Mouse (Mus musculus) lung, embryonic 15.5 days (tissue): Measurements from ENCODE around the gene Gm49378. TPM values are rescaled to one million over a fixed set of nuclear protein-coding genes. Genes with fewer than 3 reads are reported as not detected.

Experiments used
- ATAC-seq: fragments of 200-750 bp; cut with Nextera tagmentation; 2 replicates; pipeline ENCODE4 v1.8.0; 2017; ENCODE audit warnings: moderate number of reproducible peaks, borderline replicate concordance; ENCODE audit not compliant: low FRiP score, low TSS enrichment; ENCODE audit errors: extremely low read depth
- H3K27ac ChIP-seq: fragments of 300-500 bp; sonication (generic); 2 replicates; pipeline ENCODE4 v1.5.1; 2015; ENCODE audit warnings: moderate library complexity, mild to moderate bottlenecking, inconsistent platforms
- H3K27me3 ChIP-seq: fragments of 300-500 bp; sonication (generic); 2 replicates; pipeline ENCODE4 v1.6.1; 2015; ENCODE audit warnings: inconsistent platforms
- H3K36me3 ChIP-seq: fragments of 300-500 bp; sonication (generic); 2 replicates; pipeline ENCODE4 v1.6.1; 2015; ENCODE audit warnings: inconsistent platforms
- H3K4me1 ChIP-seq: fragments of 300-500 bp; sonication (generic); 2 replicates; pipeline ENCODE4 v1.6.1; 2015; ENCODE audit warnings: inconsistent platforms
- H3K4me2 ChIP-seq: fragments of 300-500 bp; sonication (generic); 2 replicates; pipeline ENCODE4 v1.6.1; 2015; ENCODE audit warnings: inconsistent platforms, mild to moderate bottlenecking, moderate library complexity
- H3K4me3 ChIP-seq: fragments of 300-500 bp; sonication (generic); 2 replicates; pipeline ENCODE4 v1.5.1; 2015; ENCODE audit warnings: mild to moderate bottlenecking, inconsistent platforms
- H3K9ac ChIP-seq: fragments of 300-500 bp; sonication (generic); 2 replicates; pipeline ENCODE4 v1.6.1; 2015; ENCODE audit warnings: inconsistent platforms
- H3K9me3 ChIP-seq: fragments of 300-500 bp; sonication (generic); 2 replicates; pipeline ENCODE4 v1.6.1; 2016; ENCODE audit warnings: inconsistent platforms
- WGBS: fragments of 180-500 bp; shearing (Covaris S2); methylation state at CpG from one replicate; pipeline ENCODE4 v1.1.7; 2015; 5-methylcytosine and 5-hydroxymethylcytosine counted together
- polyA plus RNA-seq: library from polyadenylated mRNA; unstranded; fragments of >200 nt; fragmentation: Nextera tagmentation; extraction: Ambion mirVana; gene quantifications from 2 replicates; pipeline ENCODE4 v1.2.1, GENCODE M21; 2015

The Gm49378 gene
- polyA plus RNA-seq: 0.44 and 2.0 TPM in 2 replicates

DNA sequence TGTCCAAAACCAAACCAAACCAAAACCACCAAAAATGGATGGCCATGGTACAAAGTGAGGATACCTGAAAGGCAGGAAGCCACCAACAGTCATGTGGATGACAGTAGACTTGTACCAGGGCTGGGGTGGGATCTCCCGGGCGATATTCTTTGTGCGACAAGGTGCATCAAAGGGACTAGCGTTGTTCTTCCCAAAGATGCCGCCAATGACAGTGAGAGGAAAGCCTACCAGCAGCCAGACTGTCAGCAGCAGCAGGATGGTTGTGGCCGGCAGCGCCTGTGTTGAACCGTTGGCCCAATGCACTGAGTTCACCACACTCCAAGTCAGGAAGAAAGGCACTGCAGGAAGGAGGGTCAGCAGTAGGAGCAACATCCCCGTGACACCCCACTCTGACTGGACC lies at the start of gene Gm49378:
Gm49378 (minus strand) TSS at position 101 of the 400 bp plus-strand sequence.
- H3K4me3 ChIP-seq: no peak within 1 kb of the TSS
- H3K4me2 ChIP-seq: no peak within 1 kb of the TSS
- no peaks in the 10 kb centered on the region for H3K27me3 ChIP-seq
- H3K36me3 ChIP-seq: peaks cover 58% of the 10 kb centered on the region
- no peak within 1 kb of the TSS for H3K27ac ChIP-seq
- H3K9ac ChIP-seq: no peak within 1 kb of the TSS
- peaks cover 21% of the 10 kb centered on the region for H3K4me1 ChIP-seq
- no peaks in the 10 kb centered on the region for H3K9me3 ChIP-seq
- 86% methylated on average over 9 of the region's 9 CpGs for WGBS
- no peak for ATAC-seq

DNA sequence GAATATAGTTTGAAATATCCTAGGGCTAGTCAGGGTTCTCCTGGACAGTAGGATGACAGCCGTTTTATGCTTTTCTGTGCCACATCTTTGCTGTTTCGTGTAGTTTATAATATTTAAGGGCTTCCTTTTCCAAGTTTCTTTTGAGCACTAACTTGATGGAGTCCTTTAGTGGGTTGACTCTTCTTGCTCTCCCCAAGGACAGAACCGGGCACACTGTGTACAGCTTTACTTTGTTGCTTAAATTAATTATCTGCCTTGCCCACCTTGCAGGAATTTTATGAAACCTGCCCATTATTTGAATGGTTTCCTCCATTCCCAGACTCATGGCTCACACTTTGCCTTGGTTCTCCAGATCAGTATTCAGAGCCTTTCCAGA lies 44.4 kb upstream of the Gm49378 start:
- no peaks in the 10 kb centered on the region for H3K9me3 ChIP-seq
- peak overlapping the region; percentile 91 for H3K27ac ChIP-seq
- peak overlapping the region; percentile 81 for H3K9ac ChIP-seq
- H3K4me3 ChIP-seq: peak overlapping the region; percentile 85
- no peak for ATAC-seq
- H3K4me2 ChIP-seq: peak overlapping the region; percentile 81
- H3K36me3 ChIP-seq: peaks cover 34% of the 10 kb centered on the region
- 14% methylated on average over 3 of the region's 3 CpGs for WGBS
- H3K4me1 ChIP-seq: peaks cover 16% of the 10 kb centered on the region
- no peaks in the 10 kb centered on the region for H3K27me3 ChIP-seq

DNA sequence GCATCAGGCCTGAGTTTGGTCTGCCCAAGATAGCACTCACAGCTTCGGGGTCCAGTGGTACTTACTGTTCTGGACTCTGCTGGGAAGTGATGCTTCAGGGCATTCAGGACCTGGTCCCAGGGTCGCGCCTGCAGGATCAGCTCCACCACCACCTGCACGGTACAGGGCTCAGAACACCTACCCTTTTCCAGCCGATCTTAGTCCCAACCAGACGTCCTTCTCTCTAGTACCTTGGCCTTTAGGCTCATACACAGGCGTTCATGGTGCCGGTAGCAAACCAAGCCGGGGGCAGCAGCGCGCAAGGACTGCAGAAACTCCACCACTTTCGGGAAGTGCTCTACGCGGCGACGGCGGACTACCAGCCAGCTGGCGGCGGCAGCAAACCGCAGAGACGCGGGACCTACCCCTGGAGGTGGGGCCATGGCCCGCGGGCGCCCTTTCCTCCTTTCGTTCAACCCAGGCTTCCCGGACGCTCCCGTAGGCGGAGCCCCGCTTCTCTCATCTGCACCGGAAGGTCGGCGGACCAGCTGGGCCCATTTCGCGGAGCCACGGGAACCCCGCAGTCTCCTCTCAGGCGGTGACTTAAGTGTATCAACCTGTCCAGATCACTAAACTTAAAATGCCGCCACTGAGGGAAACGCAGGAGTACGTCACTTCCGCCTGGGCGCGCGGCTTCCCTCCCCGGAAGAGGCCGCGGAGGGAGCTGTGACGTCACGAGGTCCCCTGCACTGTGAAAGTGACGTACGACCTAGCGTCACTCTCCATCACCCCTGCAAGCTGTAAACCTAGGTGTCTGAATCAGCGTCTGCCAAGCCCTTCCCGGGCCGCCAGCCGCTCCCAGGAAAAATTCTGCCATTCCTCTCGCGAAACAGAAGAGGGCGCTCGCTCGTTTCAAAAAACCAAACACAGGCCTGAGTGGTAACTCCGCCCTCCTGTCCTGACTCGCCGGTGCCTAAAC lies 43.7 kb upstream of the Gm49378 start, which contains the start of gene Tinf2:
Tinf2 (minus strand) TSS at position 661 of the 958 bp plus-strand sequence.
- Histone ChIP-seq H3K27ac (peak within 1 kb of the TSS; percentile 91), H3K9me3 (no peaks in the 10 kb centered on the region), H3K27me3 (no peaks in the 10 kb centered on the region), H3K4me2 (peak within 1 kb of the TSS; percentile 81), H3K9ac (peak within 1 kb of the TSS; percentile 81), H3K4me1 (peaks cover 16% of the 10 kb centered on the region), H3K36me3 (peaks cover 40% of the 10 kb centered on the region), H3K4me3 (peak within 1 kb of the TSS; percentile 85)
- ATAC-seq: peak; percentile 96
- under 1% methylated on average over 61 of the region's 66 CpGs for WGBS

DNA sequence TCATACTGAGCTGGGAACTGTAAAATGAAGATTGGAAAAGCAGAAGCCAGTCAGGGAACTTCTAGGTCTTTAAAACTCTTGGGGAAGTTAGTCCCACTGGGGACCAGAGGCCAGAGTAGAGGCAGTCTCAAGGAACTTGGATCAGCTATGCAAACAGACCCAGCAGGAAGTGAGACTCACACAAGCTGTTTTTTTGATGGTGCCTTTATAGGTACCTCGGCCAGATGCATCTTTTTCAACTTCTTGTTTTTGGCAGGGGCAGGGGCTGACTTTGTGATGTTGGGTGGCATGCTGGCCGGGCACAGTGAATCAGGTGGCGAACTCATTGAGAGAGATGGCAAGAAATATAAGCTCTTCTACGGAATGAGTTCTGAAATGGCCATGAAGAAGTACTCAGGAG lies 39.9 kb upstream of the Gm49378 start:
- Histone ChIP-seq H3K4me2 (no peak overlapping the region), H3K27me3 (no peaks in the 10 kb centered on the region), H3K9me3 (no peaks in the 10 kb centered on the region), H3K4me3 (no peak overlapping the region), H3K27ac (no peak overlapping the region), H3K9ac (no peak overlapping the region), H3K4me1 (peaks cover 20% of the 10 kb centered on the region), H3K36me3 (peaks cover 57% of the 10 kb centered on the region)
- no peak for ATAC-seq
- WGBS: 82% methylated on average over 4 of the region's 4 CpGs

DNA sequence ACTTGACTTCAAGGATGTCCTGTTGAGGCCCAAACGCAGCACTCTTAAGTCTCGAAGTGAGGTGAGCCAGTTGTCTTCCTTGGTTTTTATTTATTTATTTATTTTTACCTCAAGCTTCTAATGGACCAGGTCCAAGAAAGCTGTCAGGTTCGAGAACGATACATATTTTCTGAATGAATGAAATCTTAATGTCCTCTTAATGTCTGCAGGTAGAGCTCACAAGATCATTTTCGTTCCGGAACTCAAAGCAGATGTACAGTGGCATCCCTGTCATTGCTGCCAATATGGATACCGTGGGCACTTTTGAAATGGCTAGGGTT lies 35.0 kb upstream of the Gm49378 start:
- H3K4me1 ChIP-seq: peaks cover 18% of the 10 kb centered on the region
- 68% methylated on average over 7 of the region's 7 CpGs for WGBS
- H3K4me3 ChIP-seq: peak overlapping the region; percentile 85
- ATAC-seq: no peak
- H3K27me3 ChIP-seq: no peaks in the 10 kb centered on the region
- no peaks in the 10 kb centered on the region for H3K9me3 ChIP-seq
- H3K9ac ChIP-seq: peak overlapping the region; percentile 38
- peak overlapping the region; percentile 81 for H3K4me2 ChIP-seq
- H3K36me3 ChIP-seq: peaks cover 37% of the 10 kb centered on the region
- no peak overlapping the region for H3K27ac ChIP-seq

DNA sequence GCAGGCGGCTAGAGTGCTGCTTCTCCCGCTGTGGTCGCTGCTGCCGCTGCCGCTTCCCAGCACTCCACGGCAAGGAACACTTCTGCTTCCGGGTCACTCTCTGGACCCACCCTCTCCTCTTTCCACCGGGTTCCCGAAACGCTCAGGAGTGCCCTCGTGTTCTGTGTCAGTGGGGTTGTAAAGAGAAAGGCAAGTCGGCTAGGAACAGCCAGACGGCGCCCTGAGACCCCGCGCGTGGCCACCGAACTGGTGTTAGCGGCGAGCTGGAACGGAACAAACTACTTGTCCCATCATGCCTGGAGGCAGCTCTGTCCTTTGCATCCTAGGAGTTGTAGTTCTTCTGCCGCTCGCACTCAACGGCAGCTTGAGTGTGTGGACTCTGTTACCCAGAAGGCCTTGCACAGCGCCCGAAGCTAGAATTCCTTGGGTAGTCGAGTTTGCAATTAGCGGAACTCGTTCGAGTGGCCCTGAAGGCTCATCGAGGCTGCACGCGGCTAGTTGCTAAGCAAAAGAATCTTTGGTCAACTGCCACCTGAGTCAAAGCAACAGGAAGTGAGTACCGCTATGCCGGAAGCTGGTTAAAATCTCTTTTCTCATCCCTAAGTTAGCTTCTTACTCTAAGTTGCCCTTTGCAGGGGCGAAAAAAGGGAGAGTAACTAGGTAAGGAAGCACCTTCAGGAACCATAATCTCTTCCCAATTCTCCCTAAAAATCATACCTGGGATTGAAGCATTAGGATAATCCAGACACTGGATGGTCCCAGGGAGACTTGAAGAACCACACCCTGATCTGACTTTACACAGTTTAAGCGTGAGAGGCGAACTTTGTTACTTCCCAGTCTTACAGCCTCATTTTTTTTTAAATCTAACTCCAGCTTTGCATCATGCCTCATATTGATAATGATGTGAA lies 34.4 kb upstream of the Gm49378 start, which contains the start of the genes Gmpr2 and Nedd8:
Gmpr2 (plus strand) TSS at position 109 of the 908 bp plus-strand sequence.
Nedd8 (minus strand) TSS at position 292 of the 908 bp plus-strand sequence.
- 1% methylated on average over 38 of the region's 38 CpGs for WGBS
- ATAC-seq: peak; percentile 99
- H3K27ac ChIP-seq: peak within 1 kb of the TSS; percentile 83

DNA sequence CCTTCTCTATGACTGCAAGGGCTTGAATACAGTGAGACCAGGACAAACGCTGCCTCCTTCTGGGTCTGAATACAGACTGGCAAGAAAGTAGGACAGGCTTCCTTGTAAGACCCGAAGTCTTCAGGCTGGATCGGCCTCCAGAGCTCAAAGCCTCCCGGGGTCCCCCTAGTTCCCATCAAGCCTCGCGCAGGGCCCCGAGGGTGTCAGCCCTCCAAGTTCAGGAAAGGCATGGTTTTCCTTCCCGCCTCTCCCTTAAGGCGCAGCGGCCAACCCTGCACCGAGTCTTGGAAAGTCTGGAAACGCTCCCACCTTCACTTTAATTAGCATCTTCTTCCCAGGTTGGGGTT lies 33.8 kb upstream of the Gm49378 start:
- ATAC-seq: peak; percentile 71
- Histone ChIP-seq H3K27me3 (no peaks in the 10 kb centered on the region), H3K9ac (peak overlapping the region; percentile 89), H3K9me3 (no peaks in the 10 kb centered on the region), H3K36me3 (peaks cover 25% of the 10 kb centered on the region), H3K4me1 (peaks cover 18% of the 10 kb centered on the region), H3K4me2 (peak overlapping the region; percentile 81), H3K4me3 (peak overlapping the region; percentile 85), H3K27ac (peak overlapping the region; percentile 83)
- WGBS: 1% methylated on average over 12 of the region's 12 CpGs

More for the DNA sequence above, 34.4 kb upstream of the Gm49378 start, which contains the start of the genes Gmpr2 and Nedd8:
- Histone ChIP-seq H3K36me3 (peaks cover 31% of the 10 kb centered on the region), H3K9me3 (no peaks in the 10 kb centered on the region), H3K27me3 (no peaks in the 10 kb centered on the region), H3K4me2 (peak within 1 kb of the TSS; percentile 81), H3K4me1 (peaks cover 18% of the 10 kb centered on the region), H3K9ac (peak within 1 kb of the TSS; percentile 89), H3K4me3 (peak within 1 kb of the TSS; percentile 85)

DNA sequence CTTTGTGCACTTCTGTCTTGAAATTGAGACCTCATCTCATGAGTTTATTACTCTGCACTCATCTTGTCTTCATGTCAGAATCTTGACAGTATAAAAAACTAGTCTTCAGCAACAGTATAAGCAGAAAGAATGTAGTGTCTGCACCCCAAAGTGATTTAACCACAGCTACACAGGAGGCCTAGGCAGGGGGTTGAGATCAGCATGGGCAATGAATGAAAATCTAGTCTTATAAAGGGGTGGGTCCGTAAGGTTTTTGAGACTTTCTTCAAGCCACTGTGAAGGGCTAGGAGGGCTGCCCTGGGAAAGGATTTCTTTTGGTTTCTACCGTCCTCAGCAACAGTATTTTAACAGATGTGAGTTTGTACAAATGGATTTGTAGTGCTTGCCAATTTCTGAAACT lies 22.9 kb upstream of the Gm49378 start:
- H3K27ac ChIP-seq: no peak overlapping the region
- H3K4me2 ChIP-seq: peak overlapping the region; percentile 58; the same call in 1 of the 2 replicates
- ATAC-seq: no peak
- no peaks in the 10 kb centered on the region for H3K9me3 ChIP-seq
- H3K9ac ChIP-seq: peak overlapping the region; percentile 63; the same call in 1 of the 2 replicates
- peak overlapping the region; percentile 65 for H3K4me3 ChIP-seq
- no peaks in the 10 kb centered on the region for H3K27me3 ChIP-seq
- peaks cover 32% of the 10 kb centered on the region for H3K36me3 ChIP-seq
- 38% methylated on average over 2 of the region's 2 CpGs for WGBS
- peaks cover 15% of the 10 kb centered on the region; the same call in 1 of the 2 replicates for H3K4me1 ChIP-seq

DNA sequence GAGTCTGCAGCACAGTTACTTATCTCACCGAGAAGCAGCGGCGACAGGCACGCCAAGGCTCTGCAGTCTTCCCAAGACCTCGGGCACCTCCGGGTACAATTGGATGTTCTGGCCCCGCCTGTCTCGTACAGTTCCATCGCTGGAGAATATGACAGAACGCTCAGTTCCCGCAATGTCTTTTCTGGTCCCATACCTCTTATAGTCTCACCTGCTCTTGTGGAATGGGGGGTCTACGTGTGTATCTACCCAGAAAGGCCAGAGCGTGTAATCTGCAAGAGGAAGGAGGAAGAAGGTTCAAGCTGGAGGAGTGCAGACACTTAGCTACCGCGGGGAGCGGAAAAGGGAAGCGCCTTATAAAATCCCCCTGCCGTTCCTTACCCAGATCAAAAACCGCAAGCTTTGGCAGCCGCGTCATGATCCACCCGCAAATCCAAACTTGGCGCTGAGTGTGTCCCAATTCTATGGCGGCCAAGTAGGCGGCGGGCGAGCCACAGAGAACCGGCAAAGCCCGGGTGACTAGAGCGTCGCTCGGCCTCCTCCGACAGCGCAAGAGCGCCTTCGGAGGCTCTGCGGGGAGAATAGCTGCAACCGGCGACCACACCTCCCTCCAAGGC lies 22.4 kb upstream of the Gm49378 start, which contains the start of gene Mdp1:
Mdp1 (minus strand) TSS at position 549 of the 614 bp plus-strand sequence.
- WGBS: under 1% methylated on average over 39 of the region's 39 CpGs
- Histone ChIP-seq H3K9ac (peak within 1 kb of the TSS; percentile 63), H3K9me3 (no peaks in the 10 kb centered on the region), H3K27me3 (no peaks in the 10 kb centered on the region), H3K4me2 (peak within 1 kb of the TSS; percentile 58), H3K36me3 (peaks cover 32% of the 10 kb centered on the region), H3K27ac (peak within 1 kb of the TSS; percentile 60), H3K4me3 (peak within 1 kb of the TSS; percentile 65), H3K4me1 (peaks cover 15% of the 10 kb centered on the region; the same call in 1 of the 2 replicates)
- peak; percentile 94 for ATAC-seq

DNA sequence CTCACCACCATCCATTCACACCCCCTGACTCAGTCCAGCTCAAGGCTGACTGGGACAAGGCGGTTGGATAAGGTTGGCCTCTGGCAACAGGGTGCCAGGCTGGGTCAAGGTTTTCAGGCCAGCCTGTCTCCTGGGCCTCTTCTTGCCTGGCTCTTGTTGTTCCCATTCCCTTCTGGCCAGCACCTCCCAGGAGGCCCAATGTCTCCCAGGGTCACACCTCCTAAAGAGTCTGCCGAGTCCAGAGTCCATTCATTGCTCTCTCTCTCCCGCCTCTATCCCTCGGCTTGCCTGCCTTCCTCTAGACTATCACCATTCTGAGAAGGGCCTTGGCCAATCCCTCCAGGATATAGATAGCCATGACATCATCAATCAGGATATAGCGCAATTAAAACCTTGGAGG lies 20.3 kb upstream of the Gm49378 start:
- no peak for ATAC-seq
- 84% methylated on average over 5 of the region's 5 CpGs for WGBS
- Histone ChIP-seq H3K9ac (no peak overlapping the region), H3K36me3 (peaks cover 22% of the 10 kb centered on the region), H3K4me2 (no peak overlapping the region), H3K4me1 (peaks cover 15% of the 10 kb centered on the region; the same call in 1 of the 2 replicates), H3K27me3 (no peaks in the 10 kb centered on the region), H3K4me3 (no peak overlapping the region), H3K27ac (no peak overlapping the region), H3K9me3 (no peaks in the 10 kb centered on the region)

DNA sequence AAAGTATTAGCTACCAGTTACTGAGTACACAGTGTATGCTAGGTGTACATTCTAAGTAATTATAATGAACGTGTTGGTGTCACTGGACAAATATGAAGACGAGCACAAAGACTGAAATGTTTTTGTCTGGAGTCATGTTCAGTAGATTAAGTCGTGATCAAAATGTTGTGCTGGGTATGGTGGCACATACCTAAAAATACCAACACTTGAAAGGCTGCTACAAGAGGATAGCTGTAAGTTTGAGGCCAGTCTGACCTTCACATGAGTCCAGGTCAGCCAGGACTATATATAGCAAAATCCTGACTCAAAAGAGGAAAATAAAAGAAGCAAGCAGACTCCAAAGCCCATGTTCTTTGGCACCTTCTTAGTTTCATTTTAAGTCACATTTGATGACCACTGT lies 19.2 kb upstream of the Gm49378 start:
- Histone ChIP-seq H3K27me3 (no peaks in the 10 kb centered on the region), H3K9me3 (no peaks in the 10 kb centered on the region), H3K9ac (no peak overlapping the region), H3K4me1 (peaks cover 15% of the 10 kb centered on the region; the same call in 1 of the 2 replicates), H3K4me3 (no peak overlapping the region), H3K27ac (no peak overlapping the region), H3K36me3 (peaks cover 16% of the 10 kb centered on the region), H3K4me2 (no peak overlapping the region)
- WGBS: 83% methylated on average over 3 of the region's 3 CpGs
- no peak for ATAC-seq
